Mouse (Mus musculus): ENCODE measurements around the gene Olfr1271. TPM values are rescaled to one million over a fixed set of nuclear protein-coding genes. Genes with fewer than 3 reads are reported as not detected.

Olfr1271 gene
- not detected for polyA plus RNA-seq (2014; fragmentation: Illumina TruSeq; extraction: RNeasy Lipid Tissue Mini Kit (QIAGEN cat#74804); ENCODE audit: low read depth, low replicate concordance)

GRCm38 (mm10) chr2:90270932-90271331 lies at the start of gene Olfr1271:
Gene Olfr1271 (minus strand): TSS chr2:90271032.

DNA sequence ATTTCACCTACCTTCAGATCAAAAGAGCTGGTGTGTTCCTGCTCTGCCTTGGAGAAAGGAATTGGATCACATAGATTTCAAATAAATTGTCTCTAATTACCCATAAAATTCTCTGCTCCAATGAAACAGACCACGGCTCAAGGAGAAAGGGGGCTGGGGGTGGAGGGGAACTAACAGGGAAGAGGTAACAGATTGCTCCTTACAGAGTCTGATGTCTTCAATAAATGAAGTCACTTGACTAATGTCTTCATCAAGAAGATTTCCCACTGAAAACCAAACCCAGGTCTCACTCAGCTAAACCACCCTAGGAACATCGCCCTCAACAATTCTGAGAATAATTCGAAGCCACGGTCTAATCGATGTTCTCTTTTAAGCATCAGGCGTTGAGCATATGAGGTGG lies 21.9 kb upstream of the Olfr1271 start, which contains the start of gene Olfr1272:
Gene Olfr1272, minus strand, starts transcription at position 101 of the 400 bp plus-strand sequence.

DNA sequence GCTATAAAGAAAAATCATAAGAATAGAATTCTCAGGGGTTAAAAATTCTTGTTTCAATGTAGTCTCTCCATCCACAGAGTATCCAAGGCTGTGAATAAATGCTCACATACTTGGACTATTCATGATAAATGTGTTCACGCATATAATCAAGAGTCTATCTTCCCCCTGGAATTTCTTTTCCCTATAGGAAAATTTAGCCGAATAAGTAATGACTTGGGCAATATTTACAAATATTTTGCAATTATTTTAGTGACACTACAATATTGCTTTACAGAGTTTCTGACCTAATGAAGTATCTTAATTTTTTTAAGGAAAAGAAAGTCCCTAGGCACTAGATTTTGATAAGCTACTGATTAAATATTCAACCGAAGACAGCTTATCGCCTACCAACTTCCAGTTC lies 13.3 kb downstream of the Olfr1271 start, which contains the start of gene Olfr142:
Gene Olfr142, minus strand, starts transcription at position 101 of the 400 bp plus-strand sequence.

DNA sequence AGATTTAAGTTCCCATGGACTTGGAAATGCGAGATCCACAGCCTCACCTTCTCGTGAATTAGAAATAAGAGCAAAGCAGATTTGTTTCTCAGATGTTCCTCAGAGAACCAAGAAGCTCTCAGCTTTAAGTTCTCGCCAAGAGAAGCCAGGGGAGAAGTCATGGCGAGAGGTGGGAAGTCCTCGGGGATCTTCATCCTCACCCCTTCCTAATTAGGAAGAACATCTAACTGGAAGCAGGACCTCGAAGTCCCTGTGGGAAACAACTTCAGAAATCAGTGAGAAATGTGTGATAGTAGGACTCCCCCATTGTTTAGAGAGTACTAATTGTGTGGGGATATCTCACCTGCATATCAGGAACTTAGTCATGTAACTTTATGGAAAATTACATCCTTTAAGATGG lies 46.4 kb downstream of the Olfr1271 start, which contains the start of gene Olfr1506:
Gene Olfr1506, minus strand, starts transcription at position 101 of the 400 bp plus-strand sequence.

Other genes starting within 250 kb of the Olfr1271 start
- gene Olfr1264, start 245.5 kb downstream of the Olfr1271 start, polyA plus RNA-seq (2014; fragmentation: Illumina TruSeq; extraction: RNeasy Lipid Tissue Mini Kit (QIAGEN cat#74804); ENCODE audit: low read depth, low replicate concordance) = not detected
- not detected for gene Olfr1265, start 235.7 kb downstream of the Olfr1271 start, polyA plus RNA-seq (2014; fragmentation: Illumina TruSeq; extraction: RNeasy Lipid Tissue Mini Kit (QIAGEN cat#74804); ENCODE audit: low read depth, low replicate concordance)
- gene Olfr140, start 207.4 kb downstream of the Olfr1271 start, polyA plus RNA-seq (2014; fragmentation: Illumina TruSeq; extraction: RNeasy Lipid Tissue Mini Kit (QIAGEN cat#74804); ENCODE audit: low read depth, low replicate concordance) = not detected
- gene Olfr1269, start 149.6 kb downstream of the Olfr1271 start, polyA plus RNA-seq (2014; fragmentation: Illumina TruSeq; extraction: RNeasy Lipid Tissue Mini Kit (QIAGEN cat#74804); ENCODE audit: low read depth, low replicate concordance) = not detected
- gene Olfr32, start 128.7 kb downstream of the Olfr1271 start, polyA plus RNA-seq (2014; fragmentation: Illumina TruSeq; extraction: RNeasy Lipid Tissue Mini Kit (QIAGEN cat#74804); ENCODE audit: low read depth, low replicate concordance) = not detected
- not detected for gene Olfr1270, start 117.9 kb downstream of the Olfr1271 start, polyA plus RNA-seq (2014; fragmentation: Illumina TruSeq; extraction: RNeasy Lipid Tissue Mini Kit (QIAGEN cat#74804); ENCODE audit: low read depth, low replicate concordance)
- gene Olfr1506, start 46.5 kb downstream of the Olfr1271 start, polyA plus RNA-seq (2014; fragmentation: Illumina TruSeq; extraction: RNeasy Lipid Tissue Mini Kit (QIAGEN cat#74804); ENCODE audit: low read depth, low replicate concordance) = not detected
- gene Olfr142, start 13.4 kb downstream of the Olfr1271 start, polyA plus RNA-seq (2014; fragmentation: Illumina TruSeq; extraction: RNeasy Lipid Tissue Mini Kit (QIAGEN cat#74804); ENCODE audit: low read depth, low replicate concordance) = not detected
- not detected for gene Olfr1272, start 21.8 kb upstream of the Olfr1271 start, polyA plus RNA-seq (2014; fragmentation: Illumina TruSeq; extraction: RNeasy Lipid Tissue Mini Kit (QIAGEN cat#74804); ENCODE audit: low read depth, low replicate concordance)
- gene Gm13769, start 51.2 kb upstream of the Olfr1271 start, polyA plus RNA-seq (2014; fragmentation: Illumina TruSeq; extraction: RNeasy Lipid Tissue Mini Kit (QIAGEN cat#74804); ENCODE audit: low read depth, low replicate concordance) = not detected
- not detected for gene Olfr1274-ps, start 127.7 kb upstream of the Olfr1271 start, polyA plus RNA-seq (2014; fragmentation: Illumina TruSeq; extraction: RNeasy Lipid Tissue Mini Kit (QIAGEN cat#74804); ENCODE audit: low read depth, low replicate concordance)

All from adipose tissue, adult 10 weeks (tissue).